Mouse (Mus musculus): ENCODE data around the gene Krt42. TPM values are rescaled to one million over a fixed set of nuclear protein-coding genes. Genes with fewer than 3 reads are reported as not detected.

Gene Krt42
- polyA plus RNA-seq, 1 experiment from 2014 or later: not detected

GRCm38 (mm10) chr11:100277726-100278480 lies 8.2 kb upstream of the Krt42 start:
- Histone ChIP-seq H3K4me1 (peaks cover 11% of the 10 kb centered on the region; the same call in 1 of the 2 replicates), H3K9me3 (replicated peaks) (no peaks in the 10 kb centered on the region), H3K9ac (no peak overlapping the region), H3K4me2 (no peak overlapping the region), H3K4me3 (no peak overlapping the region), H3K27me3 (no peaks in the 10 kb centered on the region), H3K27ac (no peak overlapping the region), H3K36me3 (ENCODE audit: poor library complexity, severe bottlenecking) (no peaks in the 10 kb centered on the region)
- ATAC-seq: no peak
- WGBS: 73% methylated on average over 15 of the region's 15 CpGs

GRCm38 (mm10) chr11:100275466-100275865 lies 5.8 kb upstream of the Krt42 start:
- no peaks in the 10 kb centered on the region for H3K36me3 ChIP-seq (ENCODE audit: poor library complexity, severe bottlenecking)
- H3K27me3 ChIP-seq: no peaks in the 10 kb centered on the region
- 37% methylated on average over 5 of the region's 5 CpGs for WGBS
- ATAC-seq: no peak
- H3K4me2 ChIP-seq: no peak overlapping the region
- H3K4me1 ChIP-seq: peaks cover 6% of the 10 kb centered on the region; the same call in 1 of the 2 replicates
- H3K27ac ChIP-seq: no peak overlapping the region
- no peak overlapping the region for H3K9ac ChIP-seq
- no peaks in the 10 kb centered on the region for H3K9me3 ChIP-seq (replicated peaks)
- no peak overlapping the region for H3K4me3 ChIP-seq

- no peak overlapping the region for H3K27ac ChIP-seq
- 71% methylated on average over 7 of the region's 7 CpGs for WGBS
These were observed 5.0 kb upstream of the Krt42 start for GRCm38 (mm10) chr11:100274719-100275118.

GRCm38 (mm10) chr11:100271878-100272277 lies 2.2 kb upstream of the Krt42 start:
- WGBS: 86% methylated on average over 1 of the region's 1 CpGs
- H3K27me3 ChIP-seq: 0 out of 2 replicates have a peak, but pooled peaks cover 4% of the 10 kb centered on the region
- H3K4me1 ChIP-seq: peaks cover 6% of the 10 kb centered on the region; the same call in 1 of the 2 replicates
- H3K4me3 ChIP-seq: no peak overlapping the region
- no peaks in the 10 kb centered on the region for H3K9me3 ChIP-seq (replicated peaks)
- H3K27ac ChIP-seq: no peak overlapping the region
- ATAC-seq: no peak
- no peak overlapping the region for H3K9ac ChIP-seq
- no peaks in the 10 kb centered on the region for H3K36me3 ChIP-seq (ENCODE audit: poor library complexity, severe bottlenecking)
- no peak overlapping the region for H3K4me2 ChIP-seq

More at GRCm38 (mm10) chr11:100274719-100275118, 5.0 kb upstream of the Krt42 start:
- no peak for ATAC-seq
- Histone ChIP-seq H3K4me2 (no peak overlapping the region), H3K4me1 (peaks cover 6% of the 10 kb centered on the region; the same call in 1 of the 2 replicates), H3K27me3 (no peaks in the 10 kb centered on the region), H3K4me3 (no peak overlapping the region), H3K9ac (no peak overlapping the region), H3K9me3 (replicated peaks) (no peaks in the 10 kb centered on the region), H3K36me3 (ENCODE audit: poor library complexity, severe bottlenecking) (no peaks in the 10 kb centered on the region)

GRCm38 (mm10) chr11:100262058-100262980 lies 7.4 kb downstream of the Krt42 start:
- ATAC-seq: no peak
- Histone ChIP-seq H3K9ac (no peak overlapping the region), H3K4me2 (no peak overlapping the region), H3K9me3 (replicated peaks) (no peaks in the 10 kb centered on the region), H3K36me3 (ENCODE audit: poor library complexity, severe bottlenecking) (no peaks in the 10 kb centered on the region), H3K27ac (no peak overlapping the region), H3K4me3 (no peak overlapping the region), H3K4me1 (peaks cover 4% of the 10 kb centered on the region; the same call in 1 of the 2 replicates), H3K27me3 (0 out of 2 replicates have a peak, but pooled peaks cover 7% of the 10 kb centered on the region)
- WGBS: 33% methylated on average over 13 of the region's 13 CpGs

- WGBS: 90% methylated on average over 9 of the region's 9 CpGs
- Histone ChIP-seq H3K4me3 (no peak overlapping the region), H3K4me1 (peaks cover 4% of the 10 kb centered on the region; the same call in 1 of the 2 replicates), H3K9me3 (replicated peaks) (no peaks in the 10 kb centered on the region), H3K27ac (no peak overlapping the region), H3K36me3 (ENCODE audit: poor library complexity, severe bottlenecking) (no peaks in the 10 kb centered on the region), H3K9ac (no peak overlapping the region), H3K27me3 (0 out of 2 replicates have a peak, but pooled peaks cover 7% of the 10 kb centered on the region), H3K4me2 (no peak overlapping the region)
- ATAC-seq: no peak
These were observed 8.5 kb downstream of the Krt42 start for GRCm38 (mm10) chr11:100261235-100261605.

- WGBS: 75% methylated on average over 20 of the region's 21 CpGs
- H3K27me3 ChIP-seq: 0 out of 2 replicates have a peak, but pooled peaks cover 7% of the 10 kb centered on the region
These were observed 9.0 kb downstream of the Krt42 start, which contains the start of gene Krt17 for GRCm38 (mm10) chr11:100260514-100261234. Gene Krt17 (minus strand): TSS chr11:100261029.

GRCm38 (mm10) chr11:100259079-100259478 lies 10.6 kb downstream of the Krt42 start:
- WGBS: 92% methylated on average over 9 of the region's 9 CpGs
- ATAC-seq: no peak
- Histone ChIP-seq H3K4me2 (no peak overlapping the region), H3K4me1 (peaks cover 4% of the 10 kb centered on the region; the same call in 1 of the 2 replicates), H3K27me3 (0 out of 2 replicates have a peak, but pooled peaks cover 7% of the 10 kb centered on the region), H3K4me3 (no peak overlapping the region), H3K36me3 (ENCODE audit: poor library complexity, severe bottlenecking) (no peaks in the 10 kb centered on the region), H3K9ac (no peak overlapping the region), H3K27ac (no peak overlapping the region), H3K9me3 (replicated peaks) (no peaks in the 10 kb centered on the region)

More at GRCm38 (mm10) chr11:100260514-100261234, 9.0 kb downstream of the Krt42 start, which contains the start of gene Krt17:
- no peaks in the 10 kb centered on the region for H3K36me3 ChIP-seq (ENCODE audit: poor library complexity, severe bottlenecking)
- ATAC-seq: no peak
- H3K9me3 ChIP-seq (replicated peaks): no peaks in the 10 kb centered on the region
- H3K9ac ChIP-seq: no peak within 1 kb of the TSS
- no peak within 1 kb of the TSS for H3K27ac ChIP-seq
- H3K4me2 ChIP-seq: no peak within 1 kb of the TSS
- H3K4me3 ChIP-seq: no peak within 1 kb of the TSS
- peaks cover 4% of the 10 kb centered on the region; the same call in 1 of the 2 replicates for H3K4me1 ChIP-seq

- H3K27me3 ChIP-seq: 0 out of 2 replicates have a peak, but pooled peaks cover 4% of the 10 kb centered on the region
- no peak overlapping the region for H3K9ac ChIP-seq
- no peak overlapping the region for H3K4me2 ChIP-seq
- 94% methylated on average over 1 of the region's 1 CpGs for WGBS
- ATAC-seq: no peak
- no peaks in the 10 kb centered on the region for H3K36me3 ChIP-seq (ENCODE audit: poor library complexity, severe bottlenecking)
- H3K9me3 ChIP-seq (replicated peaks): no peaks in the 10 kb centered on the region
- peaks cover 4% of the 10 kb centered on the region; the same call in 1 of the 2 replicates for H3K4me1 ChIP-seq
- no peak overlapping the region for H3K4me3 ChIP-seq
- no peak overlapping the region for H3K27ac ChIP-seq
These were observed 11.7 kb downstream of the Krt42 start for GRCm38 (mm10) chr11:100257967-100258366.

GRCm38 (mm10) chr11:100255514-100255913 lies 14.2 kb downstream of the Krt42 start:
- H3K4me2 ChIP-seq: no peak overlapping the region
- ATAC-seq: no peak
- H3K36me3 ChIP-seq (ENCODE audit: poor library complexity, severe bottlenecking): no peaks in the 10 kb centered on the region
- no peaks in the 10 kb centered on the region for H3K27me3 ChIP-seq
- H3K4me3 ChIP-seq: no peak overlapping the region
- no peak overlapping the region for H3K27ac ChIP-seq
- H3K4me1 ChIP-seq: no peaks in the 10 kb centered on the region
- no peaks in the 10 kb centered on the region for H3K9me3 ChIP-seq (replicated peaks)
- no peak overlapping the region for H3K9ac ChIP-seq
- WGBS: 96% methylated on average over 6 of the region's 6 CpGs

- no peak overlapping the region for H3K27ac ChIP-seq
These were observed 15.1 kb downstream of the Krt42 start for GRCm38 (mm10) chr11:100254360-100255090.

More at GRCm38 (mm10) chr11:100254360-100255090, 15.1 kb downstream of the Krt42 start:
- H3K4me1 ChIP-seq: no peaks in the 10 kb centered on the region
- no peak overlapping the region for H3K9ac ChIP-seq
- H3K36me3 ChIP-seq (ENCODE audit: poor library complexity, severe bottlenecking): no peaks in the 10 kb centered on the region
- H3K27me3 ChIP-seq: no peaks in the 10 kb centered on the region
- WGBS: 59% methylated on average over 5 of the region's 5 CpGs
- no peak overlapping the region for H3K4me3 ChIP-seq
- no peaks in the 10 kb centered on the region for H3K9me3 ChIP-seq (replicated peaks)
- ATAC-seq: no peak
- H3K4me2 ChIP-seq: no peak overlapping the region
